Mouse (Mus musculus) bone marrow, adult 2 months (tissue): ENCODE results near the gene Bnipl.

ENCODE experiments used
- CTCF ChIP-seq: fragments of 200-500 bp; IDR thresholded peaks from 2 replicates; pipeline ENCODE4 v1.5.1; 2011; ENCODE audit warnings: low read length, control low read depth; ENCODE audit not compliant: control insufficient read depth, insufficient read depth
- POLR2A ChIP-seq: fragments of 200-500 bp; IDR thresholded peaks from 2 replicates; pipeline ENCODE4 v1.6.1; 2011; ENCODE audit warnings: low read depth, mild to moderate bottlenecking, control low read depth, low read length, borderline replicate concordance; ENCODE audit not compliant: control insufficient read depth

DNA sequence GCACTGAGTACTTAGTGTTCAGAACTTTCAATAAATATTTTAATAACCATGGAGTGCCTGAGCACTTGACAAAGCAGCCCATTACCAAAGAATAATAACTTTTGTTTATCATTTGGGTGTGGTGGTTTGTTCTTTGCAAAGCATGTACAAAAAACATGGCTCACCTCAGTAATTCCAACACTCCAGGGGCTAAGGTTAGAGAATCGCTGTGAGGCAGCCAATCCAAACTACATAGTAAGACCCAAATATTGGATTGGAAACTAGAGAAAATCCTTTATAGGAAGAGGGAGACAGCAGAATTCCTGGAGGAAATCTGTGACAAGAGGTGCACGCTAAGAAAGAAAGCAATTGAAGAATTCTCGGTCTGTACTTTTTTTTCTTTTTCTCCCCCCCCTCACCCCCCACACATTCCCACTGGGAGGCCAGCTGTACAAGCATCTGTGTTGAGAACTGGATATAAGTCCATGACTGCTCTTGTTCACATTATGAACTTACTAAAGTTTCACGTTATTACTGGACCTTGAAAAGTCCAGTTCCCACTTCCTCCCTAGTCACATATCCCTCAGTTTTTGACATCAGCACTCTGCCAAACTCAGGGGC is 34.2 kb downstream of the Bnipl start:
- TF ChIP-seq CTCF (no peak), POLR2A (no peak)
